Mouse (Mus musculus): ENCODE data around the gene Aamdc.

- no peak for TF ChIP-seq CHD2 (IDR thresholded peaks at IDR 0.05; ENCODE audit: low read depth, low read length)
- TF ChIP-seq HCFC1 (IDR thresholded peaks at IDR 0.05; ENCODE audit: borderline replicate concordance, insufficient read depth, low read length), result no peak
- no peak for TF ChIP-seq ZC3H11A (IDR thresholded peaks at IDR 0.05; ENCODE audit: borderline replicate concordance, low read depth, low read length)
- no peak for TF ChIP-seq MAFK (IDR thresholded peaks at IDR 0.05; ENCODE audit: insufficient read depth, low read depth, low read length)
- no peak for TF ChIP-seq ZNF384 (IDR thresholded peaks at IDR 0.05; ENCODE audit: low read depth, low read length)
These were observed 59.4 kb downstream of the Aamdc start for GRCm38 (mm10) chr7:97519935-97520334.

Measured in ES-E14 (cell line).